Mouse (Mus musculus) adrenal gland, adult 18-20 months (tissue): ENCODE data around the gene Zfp827. TPM values are rescaled to one million over a fixed set of nuclear protein-coding genes. Genes with fewer than 3 reads are reported as not detected.

Source experiments
- DNase-seq, 2 experiments: peaks; one replicate each; pipeline ENCODE4 v3.0.0; 2021 to 2022; ENCODE audit warnings: low spot score in 2 of 2
- total RNA-seq, 2 experiments: library from RNA; stranded (reverse); gene quantifications; 1 replicate in 1 of 2; 2 replicates in 1 of 2; pipeline ENCODE4 v1.2.3; 2021

Zfp827 gene
- total RNA-seq, 2 experiments from 2014 or later, result 6.1 to 6.8 TPM

DNA sequence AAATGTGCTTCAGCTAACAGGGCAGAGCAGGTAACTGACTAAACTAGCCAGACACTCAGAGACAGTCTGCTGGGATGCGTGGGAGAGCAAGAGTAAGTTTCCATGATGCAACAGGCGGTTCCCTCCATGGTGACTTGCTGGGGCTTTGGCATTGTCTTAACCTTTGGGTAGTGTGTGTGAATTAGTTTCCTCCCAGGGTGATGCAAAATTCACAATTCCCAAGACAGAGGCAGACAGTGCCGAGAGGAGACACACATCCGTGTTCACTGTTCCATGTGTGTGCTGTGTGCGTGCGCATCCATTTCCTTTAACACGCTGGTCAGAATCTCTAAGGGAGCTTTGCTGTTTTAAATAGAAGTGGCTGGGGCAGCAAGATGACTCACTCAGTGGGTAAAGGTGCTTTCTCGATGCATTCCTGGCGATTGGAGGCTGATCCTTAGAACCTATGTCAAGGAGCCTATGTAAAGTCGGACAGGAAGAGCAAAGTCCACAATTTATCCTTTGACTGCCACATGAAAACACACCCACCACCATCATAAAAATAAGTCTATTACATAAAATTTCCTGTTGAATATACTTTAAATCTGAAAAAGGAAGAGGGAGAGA lies 127.4 kb downstream of the Zfp827 start:
- no peak for DNase-seq

DNA sequence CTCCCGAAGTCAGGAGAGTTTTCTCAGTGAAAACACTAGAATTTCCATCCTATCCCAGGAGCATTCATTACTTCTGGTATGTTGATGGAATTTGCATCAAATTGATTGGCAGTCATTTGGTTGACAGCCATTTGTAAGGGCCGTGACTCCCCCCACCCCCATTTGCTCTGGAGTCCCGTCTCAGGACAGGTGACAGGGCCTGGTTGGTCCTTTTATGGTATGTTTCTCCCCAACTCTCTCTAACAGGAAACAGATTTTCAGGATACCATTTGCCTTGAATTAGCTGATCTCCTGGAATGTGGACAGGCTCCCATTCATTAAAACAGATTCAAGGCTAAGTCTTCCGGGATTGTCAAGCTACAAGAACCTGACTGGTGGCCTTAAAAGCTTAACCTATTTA lies 129.1 kb downstream of the Zfp827 start:
- no peak for DNase-seq

DNA sequence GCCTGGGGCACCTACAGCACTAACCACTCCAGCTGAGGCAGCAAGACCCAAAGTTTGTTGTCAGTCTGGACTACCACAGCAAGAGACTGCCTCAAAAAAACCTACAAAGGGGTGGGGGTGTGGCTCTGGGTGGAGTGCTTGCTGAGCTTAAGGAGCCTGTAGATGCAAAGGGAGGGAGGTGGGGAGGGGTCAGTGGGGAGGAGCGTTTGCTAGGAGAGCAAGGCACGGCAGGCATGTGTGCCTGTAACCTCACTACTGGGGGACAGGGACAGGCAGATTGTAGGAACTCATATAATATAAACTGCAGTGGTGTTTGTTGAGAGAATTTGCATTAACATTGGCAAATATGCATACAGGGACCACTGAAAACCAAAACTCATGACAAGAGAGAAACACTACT lies 130.1 kb downstream of the Zfp827 start:
- DNase-seq, result no peak

DNA sequence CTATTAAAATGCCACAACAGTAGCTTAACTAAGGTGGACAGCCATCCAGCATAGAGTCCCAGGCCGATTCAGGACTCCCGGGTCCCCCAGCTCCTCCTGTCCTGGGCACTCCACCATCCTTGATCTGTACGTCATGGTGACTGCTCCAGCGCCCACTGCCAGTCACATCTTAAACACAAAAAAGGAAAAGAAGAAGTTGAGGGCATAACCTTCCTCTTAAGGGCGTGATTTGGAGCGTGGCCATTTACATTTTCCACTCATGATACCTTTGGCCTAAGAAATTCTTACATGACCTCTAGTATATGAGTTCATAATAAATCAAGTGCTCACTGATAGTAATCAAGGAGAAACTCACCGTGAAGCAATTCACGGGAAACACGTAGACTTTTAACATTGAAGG lies 131.2 kb downstream of the Zfp827 start:
- no peak for DNase-seq

DNA sequence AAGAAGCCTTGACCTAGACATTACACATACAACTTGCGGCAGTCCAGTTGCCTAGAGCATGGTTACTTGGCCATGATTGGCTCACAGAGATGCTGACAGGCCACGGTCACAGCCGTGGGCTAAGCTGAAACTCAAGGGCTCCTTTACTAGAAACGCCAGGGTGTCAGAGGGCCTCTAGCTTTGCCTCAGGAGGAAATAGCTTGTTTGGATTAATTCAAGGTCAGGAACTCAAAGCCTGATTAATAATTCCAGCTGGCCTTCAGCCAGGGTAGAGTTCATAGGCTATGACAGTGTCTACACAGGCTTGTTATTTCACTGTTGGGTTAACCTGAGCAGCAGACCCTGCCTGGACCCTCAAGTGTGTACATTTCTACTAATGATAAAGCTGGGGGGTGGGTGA lies 132.1 kb downstream of the Zfp827 start:
- peak in 1 of 2 experiments; percentile 44 for DNase-seq

DNA sequence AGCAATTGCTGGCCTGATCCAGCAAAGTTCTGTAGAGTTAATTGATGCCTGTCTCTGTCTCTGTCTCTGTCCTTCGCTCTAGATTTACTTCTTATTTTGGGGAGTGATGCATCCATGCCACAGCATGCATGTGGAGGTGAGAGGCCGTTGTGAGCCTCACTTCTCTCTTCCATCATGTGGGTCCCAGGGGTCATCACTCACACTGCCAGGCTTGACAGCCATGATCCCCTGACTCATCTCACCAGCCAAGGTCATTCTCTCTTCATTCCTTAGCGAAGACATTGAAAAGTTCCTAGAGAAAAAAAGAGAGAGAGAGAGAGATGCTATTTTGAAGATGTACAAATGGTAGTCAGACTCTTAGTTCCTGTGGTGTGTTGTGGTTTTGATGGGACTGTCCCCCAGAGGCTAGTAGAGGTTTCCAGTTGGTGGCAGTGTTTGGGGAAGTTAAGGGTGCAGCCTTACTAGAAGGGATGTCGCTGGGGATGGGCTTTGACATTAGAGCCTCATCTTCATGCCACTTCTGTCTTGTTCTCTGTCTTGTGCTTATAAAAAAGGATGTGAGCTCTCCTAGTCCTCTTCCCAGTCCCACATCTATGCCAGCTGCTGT lies 133.0 kb downstream of the Zfp827 start:
- DNase-seq, result peak in 1 of 2 experiments; percentile 36

DNA sequence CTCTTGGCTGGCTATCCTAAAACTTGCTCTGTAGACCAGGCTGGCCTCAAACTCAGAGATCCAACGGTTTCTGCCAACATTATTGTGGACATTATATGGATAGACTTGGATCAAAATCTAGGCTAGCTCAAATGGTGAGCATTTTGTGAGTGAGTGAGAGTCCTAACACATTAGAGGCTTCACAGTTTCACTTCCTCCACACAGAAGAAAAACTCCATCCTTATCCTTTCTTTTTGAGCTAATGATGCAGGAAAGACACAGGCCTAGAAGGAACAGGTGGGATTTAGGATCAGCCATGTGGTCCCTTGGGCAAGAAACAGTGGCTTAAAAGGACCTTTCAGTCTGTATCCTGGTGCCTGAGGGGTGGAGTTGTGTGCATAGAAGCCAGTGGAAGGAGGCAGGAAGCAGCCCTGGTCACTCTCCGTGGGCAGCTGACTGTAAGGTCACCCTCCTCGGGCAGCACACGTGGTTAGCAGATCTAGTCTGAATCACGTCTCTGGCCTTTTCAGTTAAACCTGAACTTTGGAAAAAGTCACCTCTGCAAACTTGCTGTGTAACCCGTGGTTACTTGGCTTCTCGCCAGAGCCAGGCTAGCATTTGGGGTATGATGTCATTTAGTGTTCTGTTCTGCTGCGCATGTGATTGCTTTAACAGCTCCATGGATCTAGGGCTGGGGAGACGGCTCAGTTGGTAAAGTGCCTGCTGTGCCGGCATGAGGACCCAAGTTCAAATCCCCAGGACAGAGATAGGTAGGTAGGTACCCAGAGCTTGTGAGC lies 134.5 kb downstream of the Zfp827 start:
- DNase-seq, result peak; percentile 73 to 78

DNA sequence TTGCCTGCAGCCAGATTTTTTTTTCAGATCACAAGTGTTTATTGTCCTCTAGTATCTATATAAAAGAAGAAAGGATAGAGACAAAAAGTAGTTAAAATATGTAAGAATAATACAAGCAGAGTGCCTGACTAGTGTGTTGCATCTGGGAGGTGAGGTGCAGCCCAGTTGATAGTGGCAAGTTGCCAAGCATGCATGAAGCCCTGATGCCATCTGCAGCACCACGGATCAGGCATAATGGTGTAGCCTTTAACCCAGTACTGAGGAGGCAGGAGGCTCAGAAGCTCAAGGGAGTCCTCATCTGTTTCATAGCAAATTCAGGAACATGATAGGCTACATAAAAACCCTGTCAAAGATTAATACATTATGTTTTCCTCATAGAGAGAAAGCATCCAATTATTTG lies 136.1 kb downstream of the Zfp827 start:
- DNase-seq, result no peak

DNA sequence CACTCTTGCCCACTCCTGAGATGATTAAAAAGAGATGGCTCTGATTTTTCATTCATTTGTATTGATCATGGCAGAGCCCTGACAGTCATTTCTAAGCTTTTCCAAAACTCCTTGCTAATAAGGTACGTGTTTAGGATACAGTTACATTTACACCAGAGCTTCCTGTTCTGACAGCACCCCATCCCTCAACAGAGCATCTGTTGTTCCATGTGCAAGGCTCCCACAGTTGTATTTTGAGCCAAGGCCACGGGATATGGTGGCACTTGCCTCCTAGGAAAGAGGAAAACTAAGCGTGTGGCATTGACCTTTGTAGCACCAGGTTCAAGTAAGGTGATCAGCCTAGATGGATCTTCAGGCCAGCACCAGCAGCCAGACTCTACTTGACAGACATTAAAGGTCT lies 137.0 kb downstream of the Zfp827 start:
- no peak for DNase-seq

DNA sequence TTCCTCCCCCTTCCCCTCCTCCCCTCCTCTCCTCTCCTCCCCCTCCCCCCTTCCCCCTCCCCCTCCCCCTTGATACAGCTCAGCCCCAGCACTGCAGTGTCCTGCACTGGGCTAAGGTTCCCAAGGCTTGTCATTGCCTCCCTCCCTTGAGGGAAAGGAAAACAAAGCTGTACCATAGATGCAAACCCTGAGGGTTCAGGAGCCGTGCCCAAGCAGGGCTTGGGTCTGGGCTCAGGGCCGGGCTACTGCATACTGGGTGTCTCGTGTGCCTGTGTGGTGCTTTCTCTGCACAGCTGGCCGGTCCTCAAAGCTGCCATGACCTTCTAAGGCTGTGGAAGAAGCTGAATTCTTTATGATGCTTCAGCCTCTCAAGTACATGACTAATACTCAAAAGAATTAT lies 145.4 kb downstream of the Zfp827 start:
- no peak for DNase-seq

DNA sequence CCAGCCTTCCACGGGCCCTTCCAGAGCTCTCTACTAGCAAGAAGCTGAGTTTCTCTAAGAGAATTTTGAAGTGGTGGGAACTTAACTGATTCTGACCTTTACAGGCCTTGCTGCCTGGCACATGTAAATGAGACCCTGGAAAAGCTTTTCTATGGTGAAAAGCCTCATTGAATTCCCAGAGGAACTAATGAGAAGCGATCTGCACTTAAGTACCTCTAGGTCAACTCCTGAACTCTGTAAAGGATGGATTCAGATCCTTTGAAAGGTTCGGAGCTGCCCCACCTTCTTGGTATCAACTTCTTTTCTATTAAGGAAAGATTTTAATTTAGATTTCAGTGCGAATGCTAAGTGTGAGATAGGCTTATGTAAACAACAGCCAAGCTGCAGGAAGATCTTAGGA lies 147.8 kb downstream of the Zfp827 start:
- DNase-seq, result no peak

DNA sequence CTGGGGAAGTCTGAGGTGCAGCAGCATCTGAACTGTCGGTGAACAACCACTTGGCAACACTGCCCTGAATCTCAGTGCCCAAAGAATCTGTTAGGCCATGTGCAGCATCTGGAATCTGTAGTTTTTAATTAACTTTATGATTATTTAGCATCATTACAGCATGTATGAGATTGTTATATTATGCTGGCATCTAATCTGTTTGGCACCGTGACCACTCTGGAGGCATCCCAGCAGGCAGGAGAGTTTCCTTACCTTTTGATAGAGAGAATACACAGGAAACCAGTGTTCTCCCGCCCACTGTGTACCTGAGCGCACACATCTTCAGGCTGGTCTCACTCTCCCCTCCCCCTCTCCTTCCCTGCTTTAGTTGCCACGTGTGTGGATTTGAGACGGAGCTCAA lies 151.4 kb downstream of the Zfp827 start:
- no peak for DNase-seq

DNA sequence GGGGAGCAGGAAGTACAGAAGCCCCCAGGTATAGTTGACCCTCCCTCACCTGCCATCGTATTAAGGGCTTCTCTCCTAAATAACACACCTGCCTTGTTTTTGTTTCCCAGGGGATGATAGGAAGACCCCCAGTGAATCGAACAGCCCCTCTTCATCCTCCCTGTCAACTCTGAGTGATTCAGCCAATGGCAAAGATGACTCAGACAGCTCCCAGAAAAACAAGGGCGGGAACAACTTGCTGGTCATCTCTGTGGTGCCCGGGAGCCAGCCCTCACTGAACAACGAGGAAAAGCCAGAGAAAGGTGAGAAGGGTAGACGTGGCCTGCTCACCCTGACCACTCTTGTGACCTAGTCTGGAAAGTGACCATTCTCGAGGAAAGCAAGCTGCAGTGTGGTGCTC lies 157.3 kb downstream of the Zfp827 start:
- DNase-seq, result no peak

DNA sequence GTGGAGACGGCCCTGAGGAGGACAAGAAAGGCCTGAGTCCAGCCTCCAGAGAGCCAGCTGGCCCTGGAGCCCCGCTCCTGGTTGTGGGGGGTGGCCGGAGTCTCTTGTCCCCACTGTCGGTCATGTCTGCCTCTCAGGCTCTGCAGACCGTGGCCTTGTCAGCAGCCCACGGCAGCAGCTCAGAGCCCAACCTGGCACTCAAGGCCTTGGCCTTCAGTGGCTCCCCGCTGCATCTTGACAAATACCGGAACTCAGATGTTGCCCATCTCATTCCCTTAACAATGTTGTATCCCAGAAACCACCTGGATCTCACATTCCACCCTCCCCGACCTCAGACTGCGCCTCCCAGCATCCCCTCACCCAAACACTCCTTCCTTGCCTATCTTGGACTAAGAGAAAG lies 161.8 kb downstream of the Zfp827 start:
- DNase-seq, result no peak

DNA sequence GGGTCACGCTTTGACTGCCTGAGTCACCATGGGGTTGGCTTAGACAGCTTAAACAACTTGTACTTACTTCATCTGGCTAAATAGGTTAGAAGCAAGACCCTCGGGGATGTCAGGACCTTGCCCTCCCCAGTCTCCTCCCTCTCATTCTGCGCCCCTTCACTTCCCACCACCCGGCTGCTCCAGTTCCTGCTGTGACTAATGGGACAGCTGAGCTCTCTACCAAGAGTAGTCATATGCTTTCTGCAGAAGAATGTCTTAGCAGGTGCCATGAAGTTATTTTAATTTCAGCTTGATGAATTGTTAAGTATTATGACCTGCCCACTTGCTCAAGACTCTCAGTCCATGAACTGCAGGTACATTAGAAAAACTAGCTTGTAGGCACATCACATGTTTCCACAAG lies 168.2 kb downstream of the Zfp827 start:
- DNase-seq, result no peak

DNA sequence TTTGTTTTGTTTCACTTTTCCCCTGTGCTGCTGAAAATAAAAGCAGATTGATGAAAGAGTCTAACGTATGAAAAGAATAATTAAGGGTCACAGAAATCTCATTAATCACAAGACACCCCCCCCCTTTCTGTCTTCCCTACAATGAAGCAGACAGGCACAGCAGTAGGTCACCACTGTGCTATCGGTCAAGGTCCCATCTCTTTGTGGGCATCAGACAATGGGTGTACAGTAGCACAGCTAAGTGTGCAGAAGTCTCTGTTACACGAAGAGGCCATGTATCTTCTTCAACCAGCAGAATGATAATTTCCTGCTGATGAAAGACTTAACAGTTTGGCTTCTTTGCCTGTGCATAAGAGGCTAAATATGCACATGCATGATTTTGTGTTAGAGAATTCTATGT lies 170.4 kb downstream of the Zfp827 start:
- DNase-seq, result no peak

DNA sequence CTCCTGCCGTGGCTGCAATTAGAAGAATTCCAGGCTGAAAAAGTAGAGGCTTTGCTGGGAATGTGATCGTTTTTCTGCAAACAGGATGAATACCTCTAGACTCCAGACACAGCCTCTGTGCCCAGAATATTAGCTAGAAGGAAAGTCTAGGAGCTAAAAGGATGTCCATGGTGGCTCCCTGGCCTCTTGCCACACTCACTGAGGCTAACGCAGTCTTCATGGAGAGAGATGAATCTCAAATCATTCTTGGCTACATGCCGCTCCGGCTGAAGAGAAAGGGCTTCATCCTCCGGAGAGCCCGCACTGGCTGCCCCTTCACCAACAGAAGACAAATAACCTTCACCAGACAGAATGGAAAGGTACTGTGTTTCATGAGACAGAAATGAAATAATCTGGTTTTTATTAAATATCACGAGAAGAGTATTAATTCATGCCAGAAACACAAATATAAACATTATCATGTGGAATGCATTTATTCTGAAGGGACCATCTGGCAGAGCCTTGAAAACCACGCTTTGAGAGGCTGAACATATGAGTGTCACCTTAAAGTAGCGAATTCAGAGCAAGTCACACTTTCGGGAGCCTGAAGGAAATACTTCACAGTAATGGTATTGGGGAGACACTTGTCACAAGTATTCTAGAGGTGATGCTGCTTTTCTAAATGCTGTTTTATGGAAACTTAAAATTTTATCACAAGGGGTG lies 173.4 kb downstream of the Zfp827 start:
- DNase-seq, result no peak

DNA sequence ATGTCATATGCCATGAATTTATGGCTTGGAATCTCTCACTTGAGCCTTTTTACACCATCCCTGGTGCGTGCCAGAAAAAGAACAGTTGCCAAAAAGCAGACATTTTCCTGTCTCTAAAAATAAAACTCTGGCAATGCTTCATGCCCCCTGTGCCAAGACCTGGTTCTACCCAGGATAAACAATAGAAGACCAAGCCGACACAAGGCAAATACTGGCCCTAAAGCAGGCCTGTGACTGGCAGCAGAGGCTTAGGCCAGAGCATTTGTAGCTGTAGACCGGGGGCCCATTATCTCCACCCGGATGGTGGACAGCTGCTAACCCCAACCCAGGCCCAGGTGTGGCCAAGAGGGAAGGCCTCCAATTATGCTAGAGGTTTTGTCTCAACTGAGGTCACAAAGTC lies 178.7 kb downstream of the Zfp827 start:
- no peak for DNase-seq

DNA sequence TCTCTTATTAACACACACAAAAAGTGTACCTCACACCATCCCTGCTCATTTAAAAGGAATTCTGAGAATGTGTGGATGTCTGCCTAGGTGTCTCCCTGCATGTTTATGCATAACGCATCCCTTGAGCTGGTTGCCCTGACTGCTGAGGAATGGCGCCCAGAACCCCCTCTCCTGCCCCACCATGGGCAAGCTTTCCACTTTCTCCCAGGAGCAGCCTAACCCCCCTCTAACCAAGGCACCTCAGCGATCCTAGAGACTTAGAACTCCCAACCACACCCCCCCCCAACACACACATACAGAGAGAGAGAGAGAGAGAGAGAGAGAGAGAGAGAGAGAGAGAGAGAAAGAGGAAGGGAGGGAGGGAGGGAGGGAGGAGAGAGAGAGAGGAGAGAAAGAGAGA lies 179.9 kb downstream of the Zfp827 start:
- DNase-seq, result no peak

DNA sequence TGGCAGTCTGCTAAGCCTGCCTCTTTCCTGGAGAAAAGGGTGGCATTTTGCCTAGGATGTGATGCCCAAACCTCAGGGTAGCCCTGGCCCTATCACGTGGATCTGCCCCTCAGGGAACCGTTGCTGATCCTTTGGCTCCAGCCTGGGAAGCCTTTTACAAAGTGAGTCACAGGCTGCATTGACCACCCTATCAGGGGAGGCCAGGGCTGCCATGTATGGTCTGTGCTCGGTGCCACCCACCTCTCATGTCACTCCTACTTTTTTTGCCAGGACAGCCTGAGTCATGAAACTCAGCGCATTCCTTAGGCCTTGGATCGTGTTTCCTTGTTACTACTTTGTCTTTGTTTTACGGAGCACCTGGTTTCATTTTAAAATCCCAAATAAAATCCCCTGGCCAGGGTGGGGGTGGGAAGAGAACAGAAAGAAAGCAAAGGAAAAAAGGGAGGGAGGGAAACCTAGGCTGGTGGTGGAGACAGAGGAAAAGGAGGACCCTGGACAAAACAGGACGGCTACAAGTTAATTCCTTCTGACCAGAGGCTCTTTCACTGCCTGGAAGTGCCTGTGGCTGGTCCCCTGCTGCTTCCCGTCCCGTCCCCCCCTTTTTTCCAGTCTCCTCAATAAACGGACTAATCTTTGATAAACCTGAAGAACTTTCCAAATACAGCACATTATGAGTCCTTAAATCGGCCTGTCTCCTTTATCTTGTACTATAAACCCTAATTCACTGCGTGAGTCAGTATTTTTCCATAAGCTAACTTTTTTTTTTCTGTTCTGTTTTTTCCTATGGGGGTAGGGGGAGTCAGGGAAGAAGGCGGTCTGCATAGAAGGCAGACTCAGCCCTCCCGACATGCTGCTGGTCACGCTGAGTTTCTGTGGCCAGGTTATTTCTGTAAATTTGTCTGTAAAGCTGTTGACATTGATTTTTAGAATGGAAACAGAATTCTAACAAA lies 180.7 kb downstream of the Zfp827 start:
- no peak for DNase-seq
